Mouse (Mus musculus) ZHBTc4 (cell line): Measurements from ENCODE around the gene Mbtps2.

ENCODE experiments used
- DNase-seq: peaks from one replicate; pipeline ENCODE4 v3.0.0-alpha.2; 2011; ENCODE audit warnings: low read depth, low spot score

Gene Mbtps2

DNA sequence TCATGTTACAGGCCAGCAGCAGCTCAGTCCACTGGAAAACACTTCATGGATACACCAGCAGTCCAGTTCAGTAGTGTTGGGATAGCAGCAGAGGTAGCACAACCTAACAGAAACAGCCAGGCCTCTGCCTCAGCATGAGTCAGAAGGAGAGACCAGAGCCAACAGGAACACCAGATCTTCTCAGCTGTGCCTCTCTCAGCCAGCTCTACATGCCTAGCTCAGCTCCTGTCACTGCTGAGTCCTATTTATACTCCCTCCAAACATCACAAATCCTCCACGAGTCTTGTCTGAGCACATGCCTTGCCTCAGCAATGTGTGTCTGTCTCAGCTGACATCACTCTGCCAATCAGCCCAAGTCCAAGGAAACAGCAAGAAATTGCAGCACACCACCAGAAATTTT, 94.0 kb downstream of the Mbtps2 start:
- DNase-seq, result no peak

DNA sequence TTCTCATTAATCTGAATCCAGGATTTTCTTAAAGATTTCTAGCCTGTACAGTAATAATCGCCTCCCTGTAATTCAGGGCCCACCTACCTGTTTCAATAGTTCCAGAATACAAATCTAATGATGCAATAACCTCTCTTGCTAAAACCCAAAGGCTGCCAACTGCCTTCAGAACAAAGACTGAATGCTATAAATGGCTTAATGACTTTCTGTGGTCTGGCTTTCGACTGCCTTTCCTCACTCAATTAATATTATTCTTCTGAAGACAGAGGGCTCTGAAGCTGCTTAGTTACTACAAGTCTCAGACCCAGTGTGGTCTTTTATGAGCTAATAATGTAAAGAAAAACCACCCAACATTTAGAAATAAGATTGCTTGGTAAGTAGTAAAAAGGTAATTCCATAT, 96.6 kb downstream of the Mbtps2 start:
- DNase-seq, result no peak

DNA sequence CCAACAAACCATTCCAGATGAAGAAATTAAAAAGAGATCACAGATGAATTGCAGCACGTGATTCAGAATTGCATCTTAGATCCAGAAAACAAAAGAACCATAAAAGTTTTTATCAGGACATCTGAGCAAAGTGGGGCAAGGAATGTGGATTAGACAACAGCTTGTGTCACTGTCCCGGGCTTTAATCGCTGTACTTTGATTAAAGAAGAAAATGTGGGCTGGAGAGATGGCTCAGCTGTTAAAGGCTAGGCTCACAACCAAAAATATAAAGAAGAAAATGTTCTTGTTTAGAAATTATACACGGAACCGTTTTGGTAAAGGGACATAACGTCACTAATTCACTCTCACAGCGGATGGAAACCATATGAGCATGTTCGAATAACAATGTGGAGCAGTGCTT, 98.5 kb downstream of the Mbtps2 start:
- no peak for DNase-seq

DNA sequence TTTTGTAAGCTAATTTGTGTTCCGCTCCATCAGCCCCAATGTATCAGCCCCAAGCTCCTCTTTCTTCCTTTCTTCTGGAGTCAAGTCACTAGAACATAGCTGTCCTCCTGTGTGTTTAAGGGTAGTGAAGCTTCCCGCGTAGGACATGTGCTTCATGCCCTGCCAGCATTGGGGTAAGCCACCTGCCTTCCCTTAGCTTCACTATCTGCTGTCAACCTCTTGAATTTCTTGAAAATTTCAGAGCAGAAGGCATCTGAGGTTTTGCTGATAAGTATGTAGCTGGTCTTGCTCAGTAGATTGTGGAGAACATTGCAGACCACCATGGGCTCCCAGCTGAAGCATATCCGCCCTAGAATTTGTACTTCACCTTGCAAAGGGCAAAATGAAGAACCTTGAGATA, 105.4 kb downstream of the Mbtps2 start:
- no peak for DNase-seq

DNA sequence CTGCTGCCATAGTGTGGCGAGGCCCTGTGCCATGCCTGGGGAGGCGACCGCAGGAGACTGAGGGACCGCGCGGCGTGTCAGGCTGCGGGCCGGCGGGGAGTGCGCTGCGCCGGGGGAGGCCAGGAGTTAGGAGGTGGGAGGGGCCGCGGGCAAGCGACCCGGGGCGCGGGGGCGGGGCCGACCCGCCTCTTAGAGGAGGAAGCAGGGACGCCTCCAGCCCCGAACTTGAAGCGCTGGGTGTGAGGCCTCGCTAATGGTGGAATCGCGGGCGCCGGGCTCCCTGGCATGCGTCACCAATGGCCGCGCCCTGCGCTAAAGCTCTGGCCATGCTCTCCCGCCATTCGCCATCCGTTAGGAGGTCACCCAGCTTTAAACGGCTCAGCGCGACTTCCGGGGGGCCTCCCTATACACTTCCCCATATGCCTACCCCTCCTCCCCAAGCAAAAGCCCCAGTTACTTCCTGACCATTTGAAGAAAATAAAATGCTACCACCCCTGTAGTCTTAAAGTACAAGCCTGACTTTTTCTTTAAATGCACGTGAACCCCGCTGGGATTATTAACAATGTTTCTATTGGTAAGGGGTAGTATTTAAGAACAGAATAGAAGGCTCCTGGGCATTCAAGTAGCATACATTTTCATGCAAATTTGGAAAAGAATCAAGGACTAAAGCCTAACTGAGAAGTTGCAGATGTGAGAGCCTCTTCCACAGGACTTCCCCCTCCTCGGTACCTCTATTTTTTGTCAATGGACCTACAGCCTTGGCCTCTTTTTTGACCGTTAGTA, 106.4 kb downstream of the Mbtps2 start, which contains the start of gene Sms:
Sms (minus strand) TSS at position 344 of the 783 bp plus-strand sequence.
- DNase-seq, result peak; percentile 92

DNA sequence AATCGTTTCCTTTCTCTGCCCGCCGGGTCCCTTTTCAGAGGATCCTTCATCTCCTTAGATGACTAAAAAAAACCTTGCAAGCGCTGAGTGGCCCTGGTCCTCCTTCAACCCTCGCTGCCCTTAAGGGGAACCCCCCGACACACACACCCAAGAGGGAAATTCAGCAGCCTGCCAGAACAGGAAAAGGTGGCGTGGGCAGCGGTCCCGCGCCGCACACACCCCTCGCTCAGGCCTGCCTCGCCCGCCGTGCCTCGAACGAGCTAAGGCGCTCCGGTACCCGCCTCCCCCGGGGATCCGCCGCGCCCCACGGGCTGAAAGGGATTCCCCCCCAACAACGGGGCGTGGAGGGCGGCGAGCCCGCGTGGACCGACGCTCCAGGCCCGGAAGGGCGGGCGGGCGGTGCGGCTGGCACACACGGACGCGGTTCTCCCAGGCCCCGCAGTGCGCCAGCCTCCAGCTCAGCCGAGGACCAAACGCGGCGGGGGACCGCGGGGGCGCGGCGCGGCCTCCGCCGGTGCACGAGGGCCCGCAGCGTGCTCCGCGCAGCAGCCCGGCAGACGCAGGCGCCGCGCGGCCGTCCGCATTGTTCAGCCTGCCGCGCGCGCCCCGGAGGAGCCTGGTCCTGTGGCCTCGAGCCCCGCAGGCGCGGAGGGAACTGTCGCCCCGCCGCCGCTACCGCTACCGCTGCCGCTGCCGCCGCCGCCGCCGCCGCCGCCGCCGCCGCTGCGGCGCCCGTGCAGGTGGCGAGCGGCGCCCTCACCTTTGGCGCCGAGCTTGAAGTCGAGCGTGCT, 107.2 kb downstream of the Mbtps2 start:
- DNase-seq, result peak; percentile 46

DNA sequence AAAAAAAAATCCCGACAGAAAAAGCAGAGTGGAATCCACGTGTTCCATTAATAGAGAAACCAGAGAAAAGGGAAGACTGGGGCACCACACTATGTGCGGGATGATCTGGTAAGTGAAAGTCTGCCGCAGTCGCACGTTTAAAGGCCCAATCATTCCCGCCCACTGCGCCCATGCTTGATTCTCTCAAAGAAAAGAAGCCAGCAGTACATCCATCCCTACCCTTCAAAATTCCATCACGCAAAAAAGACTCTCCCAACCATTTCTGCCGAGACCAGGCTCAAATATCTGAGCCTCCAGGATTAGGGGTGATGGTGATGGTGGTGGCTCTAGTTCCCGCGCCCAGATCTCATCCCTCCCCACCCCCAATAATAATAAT, 107.8 kb downstream of the Mbtps2 start:
- DNase-seq, result no peak

DNA sequence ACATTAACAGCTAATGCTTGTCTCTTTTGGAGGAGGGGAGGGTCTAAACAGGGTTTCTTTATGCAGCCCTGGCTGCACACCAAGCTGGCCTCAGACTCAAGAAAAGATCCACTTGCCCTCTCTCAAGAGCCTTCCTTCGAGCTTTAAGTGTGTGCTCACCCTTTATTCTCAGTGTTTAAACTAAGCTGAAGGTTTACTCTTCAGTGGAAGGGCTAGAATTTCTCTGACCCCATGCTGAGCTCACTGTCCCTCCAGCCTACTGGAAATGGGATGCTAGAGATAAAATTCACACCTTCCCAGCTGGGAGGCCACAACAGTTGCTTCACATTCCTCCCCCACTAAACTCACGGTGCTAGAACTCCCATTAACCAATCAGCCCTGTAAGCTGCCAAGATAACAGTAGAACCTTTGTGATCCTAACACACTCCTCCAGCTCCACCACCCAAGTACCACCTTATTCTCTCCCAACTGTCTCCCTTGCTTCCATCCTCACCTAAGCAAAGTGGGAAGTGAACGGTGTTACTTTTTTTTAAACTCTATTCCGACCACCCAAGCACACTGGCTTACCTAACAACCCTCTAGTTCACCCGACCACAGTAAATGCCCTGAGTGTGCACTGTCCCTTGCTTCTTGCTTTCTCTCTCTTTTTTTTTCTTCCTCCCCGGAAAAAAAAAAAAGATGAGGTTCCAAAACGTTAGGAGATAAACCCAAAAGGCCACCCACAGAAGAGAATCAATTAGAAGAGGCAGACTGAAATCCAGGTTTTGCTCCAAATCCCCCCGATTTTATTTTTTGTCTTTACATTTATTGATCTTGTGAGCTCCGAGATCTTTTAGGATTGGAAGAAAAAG, 108.4 kb downstream of the Mbtps2 start:
- peak; percentile 46 for DNase-seq

DNA sequence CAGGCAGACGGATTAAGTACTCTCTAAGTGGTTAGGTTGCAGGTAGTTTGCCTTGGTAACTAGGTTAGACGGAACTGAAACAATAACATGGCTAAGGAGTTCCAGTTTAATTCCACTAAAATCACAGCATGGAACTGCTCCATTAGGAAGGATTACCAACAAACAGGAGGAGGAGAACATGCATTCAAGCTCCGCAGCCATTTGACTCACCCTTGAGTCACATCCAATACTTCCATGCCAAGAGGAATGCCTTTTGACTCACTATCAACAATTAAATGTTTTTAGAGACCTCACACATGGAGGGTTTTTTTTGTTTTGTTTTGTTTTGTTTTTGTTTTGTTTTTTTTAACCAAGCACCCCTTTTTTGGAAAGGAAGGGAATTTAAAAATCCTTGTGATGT, 109.7 kb downstream of the Mbtps2 start:
- no peak for DNase-seq

DNA sequence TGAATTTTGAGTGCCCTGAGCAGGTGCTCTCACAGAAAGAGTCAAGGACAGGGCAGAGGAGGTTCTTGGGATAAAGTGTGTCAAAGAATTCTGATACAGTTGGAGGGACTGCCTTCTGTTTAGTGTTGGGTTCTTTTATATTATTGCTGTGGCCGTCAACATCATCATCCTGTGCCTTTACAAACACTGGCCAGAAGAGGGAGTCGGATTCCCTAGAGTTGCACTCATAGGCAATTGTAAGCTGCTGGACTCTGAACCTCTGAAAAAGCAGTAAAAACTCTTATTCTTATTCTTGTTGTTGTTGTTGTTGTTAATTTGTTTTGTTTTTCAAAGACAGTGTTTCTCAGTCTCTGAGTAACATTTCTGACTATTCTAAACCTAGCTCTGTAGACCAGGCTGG, 111.8 kb downstream of the Mbtps2 start:
- peak; percentile 56 for DNase-seq
